Mouse (Mus musculus) liver, postnatal 0 days (tissue): ENCODE measurements around the gene Syt14. TPM values are rescaled to one million over a fixed set of nuclear protein-coding genes. Genes with fewer than 3 reads are reported as not detected.

Source experiments
- ATAC-seq: fragments of 200-750 bp; cut with Nextera tagmentation; 2 replicates; pipeline ENCODE4 v1.8.0; 2017; ENCODE audit warnings: mild to moderate bottlenecking, moderate library complexity
- DNase-seq: peaks from one replicate; pipeline ENCODE4 v3.0.0-alpha.2; 2016
- H3K27ac ChIP-seq: fragments of 300-500 bp; sonication (generic); 2 replicates; pipeline ENCODE4 v1.5.1; 2014; ENCODE audit warnings: antibody characterized with exemption, moderate library complexity, mild to moderate bottlenecking, low read depth
- H3K27me3 ChIP-seq: fragments of 300-500 bp; sonication (generic); 2 replicates; pipeline ENCODE4 v1.6.1; 2014; ENCODE audit warnings: low read length, control low read depth, mixed read lengths; ENCODE audit not compliant: insufficient read depth
- H3K36me3 ChIP-seq: fragments of 300-500 bp; sonication (generic); replicated peaks from 2 replicates; pipeline ENCODE4 v1.6.1; 2014; ENCODE audit warnings: mild to moderate bottlenecking, control low read depth, low read length, moderate library complexity, mixed read lengths; ENCODE audit not compliant: insufficient read depth
- H3K4me1 ChIP-seq: fragments of 300-500 bp; sonication (generic); 2 replicates; pipeline ENCODE4 v1.6.1; 2014; ENCODE audit warnings: antibody characterized with exemption, mild to moderate bottlenecking, control low read depth; ENCODE audit not compliant: insufficient read depth
- H3K4me2 ChIP-seq: fragments of 300-500 bp; sonication (generic); 2 replicates; pipeline ENCODE4 v1.6.1; 2014; ENCODE audit warnings: low read depth, mild to moderate bottlenecking, low read length, moderate library complexity, mixed read lengths
- H3K4me3 ChIP-seq: fragments of 300-500 bp; sonication (generic); 2 replicates; pipeline ENCODE4 v1.5.1; 2014; ENCODE audit warnings: low read depth, low read length
- H3K9ac ChIP-seq: fragments of 300-500 bp; sonication (generic); replicated peaks from 2 replicates; pipeline ENCODE4 v1.6.1; 2014; ENCODE audit warnings: mild to moderate bottlenecking, moderate library complexity
- H3K9me3 ChIP-seq: fragments of 300-500 bp; sonication (generic); 2 replicates; pipeline ENCODE4 v1.6.1; 2016; ENCODE audit warnings: mild to moderate bottlenecking, control low read depth, low read length, mixed read lengths
- CTCF ChIP-seq: sonication (generic); IDR thresholded peaks from 2 replicates; pipeline ENCODE4 v1.5.1; 2016; ENCODE audit warnings: antibody characterized with exemption, low read depth
- EP300 ChIP-seq: IDR thresholded peaks from 2 replicates; pipeline ENCODE4 v1.6.1; 2016; ENCODE audit warnings: antibody characterized with exemption, low read depth, mild to moderate bottlenecking
- WGBS: fragments of 180-500 bp; shearing (Covaris S2); extraction: QIAGEN DNeasy Blood & Tissue Kit; methylation state at CpG from one replicate; pipeline ENCODE4 v1.1.7; 2014; ENCODE audit not compliant: insufficient replicate concordance; 5-methylcytosine and 5-hydroxymethylcytosine counted together
- polyA plus RNA-seq: library from polyadenylated mRNA; unstranded; fragments of >200 nt; fragmentation: Nextera tagmentation; extraction: Ambion mirVana; gene quantifications from 2 replicates; pipeline ENCODE4 v1.2.1, GENCODE M21; 2015

The Syt14 gene
- polyA plus RNA-seq, 1 experiment from 2014 or later, result 1.8 TPM

GRCm38 (mm10) chr1:192851126-192851525 is 184.4 kb downstream of the Syt14 start:
- no peaks in the 10 kb centered on the region for H3K4me1 ChIP-seq
- no peak for DNase-seq
- no peaks in the 10 kb centered on the region for H3K9me3 ChIP-seq
- TF ChIP-seq EP300 (no peak), CTCF (no peak)
- H3K27ac ChIP-seq, result no peak overlapping the region
- H3K4me3 ChIP-seq, result no peak overlapping the region
- H3K9ac ChIP-seq, result no peak overlapping the region
- H3K27me3 ChIP-seq, result peaks cover 50% of the 10 kb centered on the region
- no peak for ATAC-seq
- no peak overlapping the region for H3K4me2 ChIP-seq
- 11% methylated on average over 2 of the region's 2 CpGs for whole genome bisulfite sequencing
- H3K36me3 ChIP-seq, result no peaks in the 10 kb centered on the region

DNA sequence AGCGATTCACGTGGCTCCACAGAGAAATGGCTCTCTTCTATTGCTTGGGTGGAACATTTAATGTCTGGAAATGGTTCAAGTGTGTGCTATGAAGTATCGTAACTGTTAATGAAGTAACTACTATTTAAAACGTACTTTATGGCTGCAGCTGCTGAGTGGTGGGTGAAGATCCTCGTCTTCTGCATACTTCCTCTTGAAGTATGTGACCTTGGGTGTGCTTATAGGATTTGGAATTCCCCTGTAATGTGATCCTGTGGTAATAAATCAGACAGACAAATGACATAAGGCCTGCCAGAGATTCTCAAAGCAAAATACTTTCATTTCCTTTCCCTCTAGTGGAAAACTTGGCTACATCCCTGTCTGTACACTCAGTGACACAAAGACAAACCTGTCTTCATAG is 186.0 kb downstream of the Syt14 start:
- H3K4me3 ChIP-seq, result no peak overlapping the region
- no peak overlapping the region for H3K27ac ChIP-seq
- no peak overlapping the region for H3K9ac ChIP-seq
- ATAC-seq (no peak), DNase-seq (no peak)
- TF ChIP-seq EP300, result no peak
- no peak for TF ChIP-seq CTCF
- WGBS, result 63% methylated on average over 5 of the region's 5 CpGs
- H3K9me3 ChIP-seq, result no peaks in the 10 kb centered on the region
- H3K27me3 ChIP-seq, result peaks cover 37% of the 10 kb centered on the region
- no peaks in the 10 kb centered on the region for H3K4me1 ChIP-seq
- no peaks in the 10 kb centered on the region for H3K36me3 ChIP-seq
- H3K4me2 ChIP-seq, result no peak overlapping the region

- DNase-seq (no peak), ATAC-seq (no peak)
- no peak overlapping the region for H3K4me3 ChIP-seq
- H3K9ac ChIP-seq, result no peak overlapping the region
- no peaks in the 10 kb centered on the region for H3K36me3 ChIP-seq
- H3K27ac ChIP-seq, result no peak overlapping the region
- H3K4me1 ChIP-seq, result no peaks in the 10 kb centered on the region
- peaks cover 17% of the 10 kb centered on the region for H3K27me3 ChIP-seq
- H3K9me3 ChIP-seq, result no peaks in the 10 kb centered on the region
- H3K4me2 ChIP-seq, result no peak overlapping the region
- WGBS, result 60% methylated on average over 3 of the region's 3 CpGs
- TF ChIP-seq CTCF, result no peak
- TF ChIP-seq EP300, result no peak
Measured at GRCm38 (mm10) chr1:192847254-192847653, 188.3 kb downstream of the Syt14 start.

Other genes starting within 250 kb of the Syt14 start
- 0.28 and 0.37 TPM in 2 replicates for gene Sertad4, start 180.0 kb downstream of the Syt14 start, polyA plus RNA-seq
- 1.5 and 1.9 TPM in 2 replicates for gene Diexf, start 94.5 kb upstream of the Syt14 start, polyA plus RNA-seq
- 6.5 and 9.7 TPM in 2 replicates for gene Irf6, start 117.3 kb upstream of the Syt14 start, polyA plus RNA-seq
- gene A130010J15Rik, start 132.3 kb upstream of the Syt14 start, polyA plus RNA-seq, result 4.8 and 6.2 TPM in 2 replicates
- gene Traf3ip3, start 165.9 kb upstream of the Syt14 start, polyA plus RNA-seq, result 8.3 and 9.1 TPM in 2 replicates
- 1.3 and 1.5 TPM in 2 replicates for gene Lamb3, start 171.9 kb upstream of the Syt14 start, polyA plus RNA-seq
- gene Hsd11b1, start 228.3 kb upstream of the Syt14 start, polyA plus RNA-seq, result 252 and 257 TPM in 2 replicates
- gene G0s2, start 237.4 kb upstream of the Syt14 start, polyA plus RNA-seq, result 269 and 386 TPM in 2 replicates